Mouse (Mus musculus): ENCODE measurements around the gene Clec12b. TPM values are rescaled to one million over a fixed set of nuclear protein-coding genes. Genes with fewer than 3 reads are reported as not detected.
A peak's percentile ranks its signal among the peaks of the same experiment; 100 is the strongest.

The Clec12b gene
- 0.42 and 0.84 TPM in 2 replicates for polyA plus RNA-seq (2014; fragmentation: Nextera tagmentation; extraction: Ambion mirVana)

DNA sequence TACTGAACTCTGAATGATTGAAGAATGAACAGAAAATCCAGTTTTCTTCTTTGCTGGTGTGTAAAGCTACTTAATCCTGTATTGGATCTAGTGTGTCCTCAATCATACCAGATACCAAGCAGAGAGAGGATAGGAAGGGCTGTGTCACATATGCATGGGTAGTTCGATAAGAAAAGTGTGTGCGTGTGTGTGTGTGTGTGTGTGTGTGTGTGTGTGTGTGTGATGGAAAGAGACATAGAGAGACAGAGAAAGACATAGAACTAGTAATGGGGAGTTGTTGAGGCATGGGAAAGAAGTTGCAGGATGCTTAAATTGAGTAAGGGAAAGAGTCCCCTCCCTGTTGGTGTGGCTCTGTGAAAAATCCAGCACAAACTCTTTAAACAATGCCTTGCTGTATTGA, at the start of gene Clec12b:
Gene Clec12b, minus strand, starts transcription at position 101 of the 400 bp plus-strand sequence.
- Histone ChIP-seq H3K27ac (ENCODE audit: low read depth, low read length) (no peak within 1 kb of the TSS), H3K36me3 (ENCODE audit: control insufficient read depth, insufficient read depth, low read length) (no peaks in the 10 kb centered on the region), H3K4me1 (ENCODE audit: control insufficient read depth, insufficient read depth, low read length) (no peaks in the 10 kb centered on the region; the same call in 1 of the 2 replicates), H3K9me3 (replicated peaks; ENCODE audit: control insufficient read depth, low read length) (no peaks in the 10 kb centered on the region), H3K4me2 (no peak within 1 kb of the TSS), H3K4me3 (ENCODE audit: low read depth, low read length) (no peak within 1 kb of the TSS), H3K27me3 (ENCODE audit: control insufficient read depth, insufficient read depth, low read length) (no peaks in the 10 kb centered on the region), H3K9ac (ENCODE audit: low read depth, low read length) (no peak within 1 kb of the TSS)
- no peak for ATAC-seq (replicated peaks; ENCODE audit: insufficient number of reproducible peaks, low FRiP score, low TSS enrichment)
- WGBS (ENCODE audit: insufficient replicate concordance) = 77% methylated on average over 2 of the region's 2 CpGs

- no peak overlapping the region for H3K27ac ChIP-seq (ENCODE audit: low read depth, low read length)
- no peak overlapping the region for H3K4me2 ChIP-seq
- no peaks in the 10 kb centered on the region for H3K27me3 ChIP-seq (ENCODE audit: control insufficient read depth, insufficient read depth, low read length)
- no peaks in the 10 kb centered on the region for H3K36me3 ChIP-seq (ENCODE audit: control insufficient read depth, insufficient read depth, low read length)
- H3K4me1 ChIP-seq (ENCODE audit: control insufficient read depth, insufficient read depth, low read length) = no peaks in the 10 kb centered on the region
- no peak overlapping the region for H3K9ac ChIP-seq (ENCODE audit: low read depth, low read length)
- H3K4me3 ChIP-seq (ENCODE audit: low read depth, low read length) = no peak overlapping the region
- no peaks in the 10 kb centered on the region for H3K9me3 ChIP-seq (replicated peaks; ENCODE audit: control insufficient read depth, low read length)
- WGBS (ENCODE audit: insufficient replicate concordance) = 78% methylated on average over 5 of the region's 5 CpGs
- ATAC-seq (replicated peaks; ENCODE audit: insufficient number of reproducible peaks, low FRiP score, low TSS enrichment) = no peak
Measured at GRCm38 (mm10) chr6:129434239-129434638, 48.6 kb upstream of the Clec12b start.

DNA sequence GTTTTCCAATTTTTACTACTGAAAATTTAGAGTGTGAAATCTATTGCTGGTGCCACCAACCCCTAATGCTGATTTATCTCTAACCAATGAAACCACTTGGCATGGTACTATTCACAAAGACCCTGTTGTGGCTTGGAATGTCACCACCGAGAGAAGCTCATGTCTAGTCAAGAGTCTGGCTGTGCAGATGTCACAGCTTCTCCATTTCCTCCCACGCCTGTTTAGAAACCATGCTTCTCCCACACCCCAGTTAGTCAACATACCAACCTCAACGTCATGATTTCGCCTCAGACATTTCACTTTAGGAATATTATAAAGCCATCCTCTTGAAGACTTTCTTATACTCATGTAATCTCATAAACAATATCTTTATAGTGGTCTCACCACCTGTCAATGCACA, 41.6 kb upstream of the Clec12b start:
- Histone ChIP-seq H3K4me1 (ENCODE audit: control insufficient read depth, insufficient read depth, low read length) (0 out of 2 replicates have a peak, but pooled peaks cover 3% of the 10 kb centered on the region), H3K9me3 (replicated peaks; ENCODE audit: control insufficient read depth, low read length) (no peaks in the 10 kb centered on the region), H3K27me3 (ENCODE audit: control insufficient read depth, insufficient read depth, low read length) (no peaks in the 10 kb centered on the region), H3K27ac (ENCODE audit: low read depth, low read length) (no peak overlapping the region), H3K4me3 (ENCODE audit: low read depth, low read length) (no peak overlapping the region), H3K4me2 (no peak overlapping the region), H3K9ac (ENCODE audit: low read depth, low read length) (no peak overlapping the region), H3K36me3 (ENCODE audit: control insufficient read depth, insufficient read depth, low read length) (no peaks in the 10 kb centered on the region)
- ATAC-seq (replicated peaks; ENCODE audit: insufficient number of reproducible peaks, low FRiP score, low TSS enrichment) = no peak
- 72% methylated on average over 4 of the region's 4 CpGs for WGBS (ENCODE audit: insufficient replicate concordance)

DNA sequence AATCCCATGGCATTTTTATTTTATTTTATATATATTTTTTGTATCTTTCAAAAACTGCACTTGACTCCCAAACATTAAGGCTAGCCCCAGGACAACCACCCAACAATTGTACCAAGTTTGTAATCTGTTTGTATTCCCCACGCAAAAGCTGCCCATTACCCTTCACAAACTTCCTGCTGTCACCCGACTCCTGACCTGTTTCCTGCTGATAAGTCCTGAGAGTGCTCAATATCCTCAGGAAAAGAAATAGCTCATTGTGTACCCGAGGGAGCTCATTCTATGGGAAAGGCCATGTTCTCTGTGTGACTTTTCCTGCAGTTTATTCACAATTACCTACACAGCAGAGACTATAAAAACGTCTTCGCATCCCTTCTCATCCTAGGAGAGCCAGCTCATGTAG, 40.1 kb upstream of the Clec12b start:
- Histone ChIP-seq H3K36me3 (ENCODE audit: control insufficient read depth, insufficient read depth, low read length) (no peaks in the 10 kb centered on the region), H3K4me1 (ENCODE audit: control insufficient read depth, insufficient read depth, low read length) (0 out of 2 replicates have a peak, but pooled peaks cover 3% of the 10 kb centered on the region), H3K4me2 (no peak overlapping the region), H3K27me3 (ENCODE audit: control insufficient read depth, insufficient read depth, low read length) (no peaks in the 10 kb centered on the region), H3K9me3 (replicated peaks; ENCODE audit: control insufficient read depth, low read length) (no peaks in the 10 kb centered on the region), H3K4me3 (ENCODE audit: low read depth, low read length) (no peak overlapping the region), H3K27ac (ENCODE audit: low read depth, low read length) (peak overlapping the region; percentile 25; the same call in 1 of the 2 replicates), H3K9ac (ENCODE audit: low read depth, low read length) (no peak overlapping the region)
- WGBS (ENCODE audit: insufficient replicate concordance) = 33% methylated on average over 5 of the region's 5 CpGs
- peak; percentile 69; the same call in 1 of the 2 replicates for ATAC-seq (replicated peaks; ENCODE audit: insufficient number of reproducible peaks, low FRiP score, low TSS enrichment)

DNA sequence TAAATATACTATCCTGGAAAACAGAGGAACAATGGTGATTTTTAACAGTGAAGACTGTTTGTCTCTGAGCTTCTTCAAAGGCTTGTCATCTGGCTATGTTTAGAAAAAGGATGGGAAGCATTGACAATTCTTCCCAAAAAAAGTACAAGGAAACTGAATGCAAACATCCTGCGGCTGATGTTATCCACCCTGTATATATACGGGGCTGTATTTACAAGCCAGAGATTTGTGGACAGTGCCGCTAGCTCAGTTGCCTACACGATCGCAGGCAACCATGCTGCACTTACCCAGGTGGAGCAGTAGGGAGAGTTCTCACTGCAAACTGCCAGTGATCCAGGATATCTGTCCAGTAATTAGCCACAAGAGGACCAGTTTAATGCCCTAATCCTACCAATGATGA, 39.5 kb upstream of the Clec12b start:
- Histone ChIP-seq H3K4me2 (no peak overlapping the region), H3K4me1 (ENCODE audit: control insufficient read depth, insufficient read depth, low read length) (0 out of 2 replicates have a peak, but pooled peaks cover 3% of the 10 kb centered on the region), H3K9me3 (replicated peaks; ENCODE audit: control insufficient read depth, low read length) (no peaks in the 10 kb centered on the region), H3K4me3 (ENCODE audit: low read depth, low read length) (no peak overlapping the region), H3K36me3 (ENCODE audit: control insufficient read depth, insufficient read depth, low read length) (no peaks in the 10 kb centered on the region), H3K9ac (ENCODE audit: low read depth, low read length) (no peak overlapping the region), H3K27me3 (ENCODE audit: control insufficient read depth, insufficient read depth, low read length) (no peaks in the 10 kb centered on the region), H3K27ac (ENCODE audit: low read depth, low read length) (peak overlapping the region; percentile 68)
- ATAC-seq (replicated peaks; ENCODE audit: insufficient number of reproducible peaks, low FRiP score, low TSS enrichment) = no peak
- WGBS (ENCODE audit: insufficient replicate concordance) = 45% methylated on average over 5 of the region's 5 CpGs

DNA sequence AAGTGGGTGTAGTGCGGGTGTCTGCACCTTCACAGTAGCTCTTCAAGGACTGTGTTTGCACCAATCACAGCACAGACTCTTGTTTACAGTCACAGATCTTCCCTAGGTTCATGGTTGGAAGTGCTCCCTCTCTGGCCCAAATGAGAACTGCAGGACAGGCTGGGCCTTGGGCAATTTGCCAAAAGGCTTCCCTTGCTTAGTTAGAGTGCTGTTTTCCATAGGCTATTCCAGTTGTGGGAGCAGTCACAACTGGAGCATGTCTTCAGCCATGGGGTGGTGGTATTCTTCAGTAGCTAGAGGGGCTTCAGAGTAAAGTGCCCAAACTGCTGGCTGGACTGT, 38.0 kb upstream of the Clec12b start:
- Histone ChIP-seq H3K36me3 (ENCODE audit: control insufficient read depth, insufficient read depth, low read length) (no peaks in the 10 kb centered on the region), H3K4me3 (ENCODE audit: low read depth, low read length) (no peak overlapping the region), H3K4me2 (no peak overlapping the region), H3K9ac (ENCODE audit: low read depth, low read length) (no peak overlapping the region), H3K27ac (ENCODE audit: low read depth, low read length) (no peak overlapping the region), H3K4me1 (ENCODE audit: control insufficient read depth, insufficient read depth, low read length) (0 out of 2 replicates have a peak, but pooled peaks cover 3% of the 10 kb centered on the region), H3K27me3 (ENCODE audit: control insufficient read depth, insufficient read depth, low read length) (no peaks in the 10 kb centered on the region), H3K9me3 (replicated peaks; ENCODE audit: control insufficient read depth, low read length) (no peaks in the 10 kb centered on the region)
- WGBS (ENCODE audit: insufficient replicate concordance) = 4% methylated on average over 1 of the region's 1 CpGs
- no peak; the same call in 1 of the 2 replicates for ATAC-seq (replicated peaks; ENCODE audit: insufficient number of reproducible peaks, low FRiP score, low TSS enrichment)

- H3K27me3 ChIP-seq (ENCODE audit: control insufficient read depth, insufficient read depth, low read length) = no peaks in the 10 kb centered on the region
- H3K4me3 ChIP-seq (ENCODE audit: low read depth, low read length) = no peak overlapping the region
- H3K27ac ChIP-seq (ENCODE audit: low read depth, low read length) = peak overlapping the region; percentile 32; the same call in 1 of the 2 replicates
- 53% methylated on average over 4 of the region's 4 CpGs for WGBS (ENCODE audit: insufficient replicate concordance)
- no peaks in the 10 kb centered on the region for H3K36me3 ChIP-seq (ENCODE audit: control insufficient read depth, insufficient read depth, low read length)
- no peak overlapping the region for H3K9ac ChIP-seq (ENCODE audit: low read depth, low read length)
- H3K9me3 ChIP-seq (replicated peaks; ENCODE audit: control insufficient read depth, low read length) = no peaks in the 10 kb centered on the region
- no peak overlapping the region for H3K4me2 ChIP-seq
- 0 out of 2 replicates have a peak, but pooled peaks cover 3% of the 10 kb centered on the region for H3K4me1 ChIP-seq (ENCODE audit: control insufficient read depth, insufficient read depth, low read length)
- no peak for ATAC-seq (replicated peaks; ENCODE audit: insufficient number of reproducible peaks, low FRiP score, low TSS enrichment)
Measured at GRCm38 (mm10) chr6:129423040-129423733, 37.5 kb upstream of the Clec12b start.

DNA sequence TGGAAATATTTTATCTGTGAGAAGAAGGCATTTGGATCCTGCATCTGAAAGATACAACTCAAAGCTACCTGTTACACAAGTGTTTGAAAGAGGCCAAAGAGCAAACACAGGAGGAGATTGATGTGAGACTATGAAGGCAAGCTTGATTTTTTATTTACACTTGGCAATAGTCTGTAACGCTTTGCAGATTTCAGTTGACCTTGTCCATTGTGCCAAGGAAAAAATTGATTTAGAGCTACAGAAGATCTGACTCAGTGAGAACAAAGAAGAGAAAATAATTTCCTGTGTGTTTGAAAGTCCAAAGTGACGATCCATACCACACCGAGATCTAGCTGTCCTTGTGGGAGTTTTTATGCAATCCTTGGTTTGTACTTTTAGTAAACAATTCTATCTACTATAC, 36.6 kb upstream of the Clec12b start:
- no peaks in the 10 kb centered on the region for H3K36me3 ChIP-seq (ENCODE audit: control insufficient read depth, insufficient read depth, low read length)
- H3K27me3 ChIP-seq (ENCODE audit: control insufficient read depth, insufficient read depth, low read length) = no peaks in the 10 kb centered on the region
- H3K4me2 ChIP-seq = no peak overlapping the region
- no peak overlapping the region for H3K9ac ChIP-seq (ENCODE audit: low read depth, low read length)
- 0 out of 2 replicates have a peak, but pooled peaks cover 3% of the 10 kb centered on the region for H3K4me1 ChIP-seq (ENCODE audit: control insufficient read depth, insufficient read depth, low read length)
- H3K9me3 ChIP-seq (replicated peaks; ENCODE audit: control insufficient read depth, low read length) = no peaks in the 10 kb centered on the region
- ATAC-seq (replicated peaks; ENCODE audit: insufficient number of reproducible peaks, low FRiP score, low TSS enrichment) = no peak
- 82% methylated on average over 3 of the region's 3 CpGs for WGBS (ENCODE audit: insufficient replicate concordance)
- no peak overlapping the region for H3K27ac ChIP-seq (ENCODE audit: low read depth, low read length)
- H3K4me3 ChIP-seq (ENCODE audit: low read depth, low read length) = no peak overlapping the region

- Histone ChIP-seq H3K9ac (ENCODE audit: low read depth, low read length) (no peak overlapping the region), H3K4me1 (ENCODE audit: control insufficient read depth, insufficient read depth, low read length) (no peaks in the 10 kb centered on the region), H3K4me3 (ENCODE audit: low read depth, low read length) (no peak overlapping the region), H3K9me3 (replicated peaks; ENCODE audit: control insufficient read depth, low read length) (no peaks in the 10 kb centered on the region), H3K4me2 (no peak overlapping the region), H3K36me3 (ENCODE audit: control insufficient read depth, insufficient read depth, low read length) (no peaks in the 10 kb centered on the region), H3K27me3 (ENCODE audit: control insufficient read depth, insufficient read depth, low read length) (no peaks in the 10 kb centered on the region), H3K27ac (ENCODE audit: low read depth, low read length) (no peak overlapping the region)
- no peak for ATAC-seq (replicated peaks; ENCODE audit: insufficient number of reproducible peaks, low FRiP score, low TSS enrichment)
- 88% methylated on average over 1 of the region's 1 CpGs for WGBS (ENCODE audit: insufficient replicate concordance)
Measured at GRCm38 (mm10) chr6:129414177-129414576, 28.5 kb upstream of the Clec12b start.

All from heart, embryonic 11.5 days (tissue).